Mouse (Mus musculus) hindbrain, embryonic 14.5 days (tissue): ENCODE measurements around the gene Cnp. TPM values are rescaled to one million over a fixed set of nuclear protein-coding genes. Genes with fewer than 3 reads are reported as not detected.

ENCODE experiments used
- ATAC-seq: fragments of 200-750 bp; cut with Nextera tagmentation; 2 replicates; pipeline ENCODE4 v1.8.0; 2017; ENCODE audit warnings: moderate number of reproducible peaks, mild to moderate bottlenecking, moderate TSS enrichment, moderate library complexity; ENCODE audit not compliant: low FRiP score
- DNase-seq: peaks from one replicate; pipeline ENCODE4 v3.0.0-alpha.2; 2015; ENCODE audit warnings: low spot score
- H3K27ac ChIP-seq: fragments of 300-500 bp; sonication (generic); 2 replicates; pipeline ENCODE4 v1.5.1; 2014; ENCODE audit warnings: mild to moderate bottlenecking, moderate library complexity
- H3K27me3 ChIP-seq: fragments of 300-500 bp; sonication (generic); 2 replicates; pipeline ENCODE4 v1.6.1; 2014; ENCODE audit warnings: mild to moderate bottlenecking, low read length, mixed read lengths; ENCODE audit not compliant: control insufficient read depth, insufficient read depth
- H3K36me3 ChIP-seq: fragments of 300-500 bp; sonication (generic); replicated peaks from 2 replicates; pipeline ENCODE4 v1.6.1; 2014; ENCODE audit not compliant: control insufficient read depth, insufficient read depth
- H3K4me1 ChIP-seq: fragments of 300-500 bp; sonication (generic); replicated peaks from 2 replicates; pipeline ENCODE4 v1.6.1; 2014; ENCODE audit warnings: antibody characterized with exemption, low read length, mixed read lengths; ENCODE audit not compliant: control insufficient read depth, insufficient read depth
- H3K4me2 ChIP-seq: fragments of 300-500 bp; sonication (generic); replicated peaks from 2 replicates; pipeline ENCODE4 v1.6.1; 2014; ENCODE audit warnings: mild to moderate bottlenecking, moderate library complexity
- H3K4me3 ChIP-seq: fragments of 300-500 bp; sonication (generic); replicated peaks from 2 replicates; pipeline ENCODE4 v1.5.1; 2014; ENCODE audit warnings: mild to moderate bottlenecking, low read length
- H3K9ac ChIP-seq: fragments of 300-500 bp; sonication (generic); 2 replicates; pipeline ENCODE4 v1.6.1; 2014
- H3K9me3 ChIP-seq: fragments of 300-500 bp; sonication (generic); 2 replicates; pipeline ENCODE4 v1.6.1; 2016; ENCODE audit warnings: low read length; ENCODE audit not compliant: control insufficient read depth
- WGBS: fragments of 180-500 bp; shearing (Covaris S2); extraction: QIAGEN DNeasy Blood & Tissue Kit; methylation state at CpG from one replicate; pipeline ENCODE4 v1.1.7; 2014; 5-methylcytosine and 5-hydroxymethylcytosine counted together
- polyA plus RNA-seq: library from polyadenylated mRNA; unstranded; fragments of >200 nt; fragmentation: Nextera tagmentation; extraction: Ambion mirVana; gene quantifications from 2 replicates; pipeline ENCODE4 v1.2.1, GENCODE M21; 2014

Gene Cnp
- polyA plus RNA-seq, 1 experiment from 2014 or later: 47.2 TPM

DNA sequence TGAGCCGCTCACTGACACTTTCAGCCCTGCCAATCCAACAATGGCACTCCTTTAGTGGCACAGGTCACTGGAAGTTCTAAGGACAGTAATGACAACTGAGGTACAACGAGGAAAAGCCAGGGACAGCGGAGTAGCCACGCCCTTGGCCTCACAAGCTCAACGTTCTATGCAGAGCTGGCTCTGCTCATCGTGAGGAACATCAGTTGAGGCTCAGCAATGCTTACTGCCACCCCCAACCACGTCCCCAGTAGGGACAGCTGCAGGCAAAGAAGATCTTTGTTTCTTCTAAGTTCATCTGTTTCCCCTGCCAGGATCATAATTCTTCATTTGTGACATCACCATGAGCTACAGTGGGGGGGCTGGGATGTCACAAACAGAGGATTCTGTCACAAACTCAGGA lies 19.9 kb downstream of the Cnp start:
- 88% methylated on average over 7 of the region's 7 CpGs for WGBS
- ATAC-seq (no peak), DNase-seq (no peak)
- Histone ChIP-seq H3K27me3 (no peaks in the 10 kb centered on the region), H3K36me3 (peaks cover 98% of the 10 kb centered on the region), H3K4me1 (no peaks in the 10 kb centered on the region), H3K9ac (no peak overlapping the region), H3K9me3 (no peaks in the 10 kb centered on the region), H3K4me3 (no peak overlapping the region), H3K4me2 (no peak overlapping the region), H3K27ac (no peak overlapping the region)

DNA sequence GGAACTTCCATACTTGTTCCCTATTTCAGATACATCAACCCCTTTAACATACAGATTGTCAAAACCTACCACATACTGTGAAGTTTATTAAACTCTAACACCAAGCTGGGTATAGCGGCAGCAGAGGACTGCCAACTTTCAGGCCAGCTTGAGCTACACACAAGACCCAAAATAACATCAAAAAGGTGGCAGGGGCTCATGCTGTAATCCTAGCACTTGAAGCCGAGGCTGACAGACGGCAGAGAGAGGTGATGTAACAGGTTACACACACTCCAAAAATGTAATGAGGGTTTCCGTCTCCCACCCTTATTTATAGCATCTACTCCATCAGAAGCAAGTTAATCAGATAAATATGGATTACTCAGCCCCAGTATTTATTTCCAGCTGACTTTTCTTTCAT lies 20.8 kb downstream of the Cnp start:
- Histone ChIP-seq H3K4me2 (no peak overlapping the region), H3K36me3 (peaks cover 99% of the 10 kb centered on the region), H3K4me1 (no peaks in the 10 kb centered on the region), H3K27ac (no peak overlapping the region), H3K4me3 (no peak overlapping the region), H3K9me3 (no peaks in the 10 kb centered on the region), H3K9ac (no peak overlapping the region), H3K27me3 (no peaks in the 10 kb centered on the region)
- ATAC-seq: no peak
- no peak for DNase-seq
- 85% methylated on average over 4 of the region's 4 CpGs for WGBS

DNA sequence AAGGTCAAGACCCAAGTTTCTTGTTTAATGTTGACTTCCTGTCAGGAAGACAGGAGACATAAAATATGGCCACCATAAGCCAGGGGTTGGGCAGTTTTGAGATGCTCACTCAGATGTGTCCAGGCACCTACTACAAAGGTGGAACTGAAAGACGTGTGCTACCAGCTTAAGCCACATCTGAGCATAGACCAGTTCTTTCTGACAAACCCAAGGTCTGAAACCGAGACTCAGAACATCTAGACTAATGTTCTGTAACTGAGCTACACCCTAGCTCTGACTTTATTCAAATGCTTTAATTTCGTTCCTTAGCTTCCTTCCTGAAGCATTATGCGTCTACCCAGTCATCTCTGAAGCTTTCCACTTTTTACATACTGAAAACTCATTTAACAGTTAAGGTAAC lies 23.4 kb downstream of the Cnp start:
- DNase-seq (no peak), ATAC-seq (no peak)
- no peak overlapping the region for H3K27ac ChIP-seq
- H3K36me3 ChIP-seq: peaks cover 91% of the 10 kb centered on the region
- H3K9me3 ChIP-seq: no peaks in the 10 kb centered on the region
- H3K27me3 ChIP-seq: no peaks in the 10 kb centered on the region
- no peak overlapping the region for H3K4me3 ChIP-seq
- WGBS: 98% methylated on average over 4 of the region's 4 CpGs
- H3K4me1 ChIP-seq: no peaks in the 10 kb centered on the region
- no peak overlapping the region for H3K4me2 ChIP-seq
- H3K9ac ChIP-seq: no peak overlapping the region

DNA sequence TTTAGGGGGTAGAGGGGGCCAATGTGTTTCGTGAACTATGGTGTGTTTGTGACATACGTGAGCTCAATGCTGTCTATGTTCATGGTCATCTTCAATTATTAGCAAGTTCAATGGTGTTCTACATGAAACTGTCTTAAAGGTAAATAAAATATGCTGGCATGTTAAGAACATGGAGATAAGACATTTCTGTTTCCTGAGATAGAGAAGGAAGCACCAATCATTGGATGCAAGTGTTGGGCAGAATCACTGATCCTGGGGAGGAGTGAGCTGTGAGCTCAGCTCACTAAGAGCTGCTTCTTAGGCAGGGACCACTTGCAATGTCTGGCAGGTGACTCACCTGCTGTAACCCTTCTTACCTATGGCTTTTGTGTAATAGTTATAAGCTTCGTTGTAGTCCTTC lies 26.7 kb downstream of the Cnp start:
- Histone ChIP-seq H3K4me3 (no peak overlapping the region), H3K27ac (no peak overlapping the region), H3K27me3 (no peaks in the 10 kb centered on the region), H3K36me3 (peaks cover 58% of the 10 kb centered on the region), H3K4me1 (peaks cover 6% of the 10 kb centered on the region; the same call in 1 of the 2 replicates), H3K9ac (no peak overlapping the region), H3K9me3 (no peaks in the 10 kb centered on the region), H3K4me2 (no peak overlapping the region)
- WGBS: 98% methylated on average over 3 of the region's 3 CpGs
- no peak for ATAC-seq
- DNase-seq: no peak

DNA sequence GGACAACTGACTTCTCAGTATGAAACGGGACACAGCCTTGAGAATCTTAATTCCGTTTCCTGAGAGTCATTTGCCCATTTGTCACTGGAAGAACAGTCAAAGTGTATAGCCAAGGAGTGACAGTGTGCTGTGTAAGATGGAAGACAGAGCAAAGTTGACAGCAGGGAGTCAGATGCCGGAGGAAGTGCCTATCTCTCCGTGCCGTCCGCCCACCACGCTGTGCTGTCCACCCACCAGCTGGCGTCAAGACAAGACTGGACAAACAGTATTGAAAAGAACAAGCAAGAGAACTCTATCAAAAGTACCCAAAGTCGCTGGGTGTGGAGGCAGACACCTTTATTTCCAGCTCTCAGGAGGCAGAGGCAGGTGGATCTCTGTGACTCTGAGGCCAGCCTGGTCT lies 28.5 kb downstream of the Cnp start:
- peaks cover 40% of the 10 kb centered on the region for H3K36me3 ChIP-seq
- no peaks in the 10 kb centered on the region for H3K9me3 ChIP-seq
- 89% methylated on average over 9 of the region's 9 CpGs for whole genome bisulfite sequencing
- no peak overlapping the region for H3K9ac ChIP-seq
- H3K27ac ChIP-seq: no peak overlapping the region
- H3K27me3 ChIP-seq: no peaks in the 10 kb centered on the region
- ATAC-seq (no peak), DNase-seq (no peak)
- H3K4me3 ChIP-seq: no peak overlapping the region
- H3K4me1 ChIP-seq: peaks cover 6% of the 10 kb centered on the region; the same call in 1 of the 2 replicates
- H3K4me2 ChIP-seq: no peak overlapping the region

DNA sequence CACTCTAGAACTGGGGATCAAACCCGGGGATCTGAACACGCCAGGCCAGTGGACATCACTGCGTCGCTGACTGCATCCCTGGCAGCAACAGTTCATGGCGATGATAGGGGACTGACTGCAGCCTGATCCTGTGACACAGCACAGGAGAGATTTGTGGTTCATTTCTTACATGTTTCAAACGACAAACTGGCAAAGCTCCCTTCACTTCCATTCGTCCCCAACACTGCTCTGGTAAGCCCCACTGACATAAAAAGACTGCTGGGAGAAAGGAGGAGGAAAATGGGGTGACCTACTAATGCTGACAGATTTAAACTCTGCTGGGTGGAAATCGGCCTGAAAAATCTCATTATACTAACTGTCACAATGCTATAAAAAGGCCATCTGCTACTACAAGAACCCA lies 29.1 kb downstream of the Cnp start:
- 0 out of 2 replicates have a peak overlapping the region, but pooled peaks have one; percentile 32 for H3K27ac ChIP-seq
- no peak overlapping the region for H3K4me3 ChIP-seq
- peaks cover 34% of the 10 kb centered on the region for H3K36me3 ChIP-seq
- H3K4me2 ChIP-seq: no peak overlapping the region
- ATAC-seq (no peak), DNase-seq (no peak)
- 83% methylated on average over 8 of the region's 8 CpGs for WGBS
- H3K9ac ChIP-seq: no peak overlapping the region
- H3K4me1 ChIP-seq: peaks cover 6% of the 10 kb centered on the region; the same call in 1 of the 2 replicates
- no peaks in the 10 kb centered on the region for H3K27me3 ChIP-seq
- no peaks in the 10 kb centered on the region for H3K9me3 ChIP-seq

DNA sequence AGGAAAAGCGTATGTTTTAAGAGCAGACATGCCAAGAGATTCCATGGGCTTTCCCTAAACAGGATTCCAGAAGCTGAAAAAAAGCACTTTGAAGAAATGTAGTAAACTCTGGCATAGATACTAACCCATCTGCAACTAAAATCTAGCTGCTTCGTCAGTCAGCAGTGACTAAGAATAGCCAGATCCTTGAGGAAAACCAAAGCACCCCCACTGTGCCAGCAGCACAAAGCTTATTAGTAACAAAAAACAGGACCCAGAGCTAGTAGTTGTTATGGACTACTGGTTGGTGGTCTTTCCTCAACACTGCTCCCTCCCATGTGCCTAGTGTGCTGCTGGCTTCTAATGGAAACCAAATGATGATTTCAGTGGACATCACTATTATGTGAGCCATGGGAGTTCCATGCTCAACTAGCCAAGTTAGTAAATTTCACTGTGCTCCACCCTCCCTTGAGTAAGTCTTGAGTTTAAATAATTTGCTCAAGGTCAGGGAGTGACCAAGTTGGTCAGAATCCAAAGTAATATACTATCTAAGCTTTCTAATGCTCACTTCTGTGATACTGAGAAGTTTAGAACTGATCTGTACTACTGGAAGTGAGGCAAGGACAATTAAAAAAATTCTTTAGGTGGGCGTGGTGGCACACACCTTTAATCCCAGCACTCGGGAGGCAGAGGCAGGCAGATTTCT lies 29.8 kb downstream of the Cnp start:
- ATAC-seq (no peak), DNase-seq (no peak)
- H3K36me3 ChIP-seq: peaks cover 27% of the 10 kb centered on the region
- 88% methylated on average over 4 of the region's 4 CpGs for WGBS
- H3K9me3 ChIP-seq: no peaks in the 10 kb centered on the region
- H3K4me3 ChIP-seq: no peak overlapping the region
- no peak overlapping the region for H3K27ac ChIP-seq
- no peak overlapping the region for H3K9ac ChIP-seq
- H3K4me2 ChIP-seq: no peak overlapping the region
- H3K4me1 ChIP-seq: peaks cover 6% of the 10 kb centered on the region; the same call in 1 of the 2 replicates
- no peaks in the 10 kb centered on the region for H3K27me3 ChIP-seq

DNA sequence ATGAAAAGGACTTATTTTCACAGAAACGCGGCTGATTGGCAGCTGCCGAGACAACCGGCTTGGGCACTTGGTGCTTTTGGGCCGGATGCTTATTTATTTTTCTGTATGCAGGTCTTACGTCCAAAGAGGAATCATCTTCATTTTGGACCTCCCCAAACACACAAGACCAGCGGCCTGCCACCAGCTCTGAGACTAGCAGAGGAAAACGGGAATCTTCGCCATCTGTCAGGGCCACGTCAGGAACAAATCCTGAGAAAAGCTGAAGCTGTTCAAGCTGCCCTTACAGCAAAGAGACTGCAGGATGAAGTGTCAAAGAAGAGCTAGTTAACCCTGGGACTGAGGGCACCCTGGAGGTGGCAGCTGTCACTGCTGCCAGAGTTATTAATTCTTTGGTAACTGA lies 30.7 kb downstream of the Cnp start:
- Histone ChIP-seq H3K27me3 (no peaks in the 10 kb centered on the region), H3K4me2 (no peak overlapping the region), H3K36me3 (peaks cover 17% of the 10 kb centered on the region), H3K9ac (no peak overlapping the region), H3K27ac (peak overlapping the region; percentile 26; the same call in 1 of the 2 replicates), H3K4me1 (peaks cover 9% of the 10 kb centered on the region; the same call in 1 of the 2 replicates), H3K4me3 (no peak overlapping the region), H3K9me3 (no peaks in the 10 kb centered on the region)
- no peak for DNase-seq
- 79% methylated on average over 10 of the region's 10 CpGs for WGBS
- ATAC-seq: no peak

DNA sequence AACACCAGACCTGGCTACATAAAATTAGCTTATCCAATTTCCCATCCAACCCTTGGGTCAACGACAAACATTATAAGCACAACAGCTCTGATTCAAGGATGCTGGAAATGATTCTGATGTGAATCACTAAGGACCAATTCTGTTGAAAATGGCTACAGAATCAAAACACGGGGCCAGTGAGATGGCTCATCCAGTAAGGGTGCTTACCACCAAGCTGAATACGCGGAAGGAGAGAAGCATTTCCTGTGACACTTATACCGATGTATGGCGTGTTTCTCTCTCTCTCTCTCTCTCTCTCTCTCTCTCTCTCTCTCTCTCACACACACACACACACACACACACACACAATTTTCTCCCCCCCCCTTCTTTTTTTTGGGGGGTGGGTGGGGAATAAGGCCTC lies 32.4 kb downstream of the Cnp start:
- WGBS: 91% methylated on average over 6 of the region's 6 CpGs
- no peaks in the 10 kb centered on the region for H3K27me3 ChIP-seq
- H3K4me1 ChIP-seq: peaks cover 12% of the 10 kb centered on the region; the same call in 1 of the 2 replicates
- DNase-seq (no peak), ATAC-seq (no peak)
- H3K9me3 ChIP-seq: no peaks in the 10 kb centered on the region
- H3K4me2 ChIP-seq: no peak overlapping the region
- H3K4me3 ChIP-seq: no peak overlapping the region
- peaks cover 7% of the 10 kb centered on the region for H3K36me3 ChIP-seq
- H3K27ac ChIP-seq: no peak overlapping the region
- no peak overlapping the region for H3K9ac ChIP-seq
